Comparison of ENCODE assay signal across 18 mouse cellular contexts in the genomic region with DNA sequence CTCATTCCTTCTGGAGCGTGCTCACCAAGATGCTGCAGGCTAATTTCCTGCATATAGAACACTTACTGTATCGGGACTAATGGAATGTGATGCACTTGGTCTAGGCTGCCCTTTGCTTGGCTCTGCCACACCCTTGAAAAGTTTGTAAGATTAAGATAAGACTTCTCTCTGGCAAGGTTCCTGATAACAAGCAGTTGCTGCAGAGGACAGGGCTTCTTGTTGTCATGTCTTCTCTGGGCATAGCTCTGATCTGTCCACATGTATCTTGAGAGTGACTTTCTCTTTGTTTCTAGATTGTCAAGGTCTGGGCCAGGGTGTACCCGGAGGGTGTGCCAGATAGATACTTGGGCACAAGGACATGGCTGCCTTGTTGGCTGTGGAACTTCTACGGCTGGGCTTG.
DNase-seq lines count a peak whose midpoint lies in the region; ATAC-seq and TF ChIP-seq lines count a peak whose summit lies in the region.
"Had no signal": no experiment of that assay in that cellular context is flagged by ENCODE, and none has a peak within 500 bp of the region (broad histone marks: within the 10 kb centered on the region; RNA-seq: fewer than 3 reads in every experiment).

No protein-coding gene starts in this region.

- 86% methylated on average over 4 of the region's 4 CpGs for WGBS in hindbrain, embryonic 10.5 days
- WGBS in hindbrain, postnatal 0 days = 88% methylated on average over 4 of the region's 4 CpGs
- 48% methylated on average over 4 of the region's 4 CpGs for WGBS in liver, embryonic 16.5 days (ENCODE audit: insufficient replicate concordance)

- no peaks in the 10 kb centered on the region for H3K36me3 ChIP-seq in hindbrain, embryonic 10.5 days
- no peaks in the 10 kb centered on the region for H3K36me3 ChIP-seq in hindbrain, postnatal 0 days (ENCODE audit: insufficient read depth, low read length)
- no peaks in the 10 kb centered on the region for H3K36me3 ChIP-seq in liver, embryonic 16.5 days (ENCODE audit: control insufficient read depth, insufficient read depth)
- H3K36me3 ChIP-seq: limb, embryonic 15.5 days; midbrain, embryonic 15.5 days had no signal

- no peak for DNase-seq in hindbrain, embryonic 10.5 days (ENCODE audit: low spot score)
- no peak for DNase-seq in hindbrain, postnatal 0 days (ENCODE audit: low spot score)
- peak; percentile 35 for DNase-seq in ovary, adult 18-20 months (ENCODE audit: low spot score)
- no peak for DNase-seq in ovary, postnatal 14 days (ENCODE audit: low spot score)
- DNase-seq in layer of hippocampus, postnatal 25 days (ENCODE audit: extremely low spot score in 1 of 2, low spot score in 1 of 2) = no peak
- DNase-seq in urinary bladder, postnatal 14 days (ENCODE audit: low spot score) = no peak
- no peak for DNase-seq in thymus, postnatal 4 days
- DNase-seq: adrenal gland, postnatal 36 days; cerebellum, adult 2 months; kidney, adult 2 months; lung, postnatal 36 days; spleen, adult 18-20 months had no signal

- H3K27me3 ChIP-seq in hindbrain, embryonic 10.5 days (ENCODE audit: insufficient read depth, poor library complexity, severe bottlenecking) = peaks cover 52% of the 10 kb centered on the region
- H3K27me3 ChIP-seq in hindbrain, postnatal 0 days (ENCODE audit: insufficient read depth, low read length) = no peaks in the 10 kb centered on the region
- H3K27me3 ChIP-seq in liver, embryonic 16.5 days (ENCODE audit: control insufficient read depth, insufficient read depth, low read depth, low read length) = no peaks in the 10 kb centered on the region
- H3K27me3 ChIP-seq: limb, embryonic 15.5 days; Patski had no signal

- H3K9me3 ChIP-seq in hindbrain, embryonic 10.5 days = no peaks in the 10 kb centered on the region
- no peaks in the 10 kb centered on the region for H3K9me3 ChIP-seq in hindbrain, postnatal 0 days (ENCODE audit: low read length)
- no peaks in the 10 kb centered on the region for H3K9me3 ChIP-seq in liver, embryonic 16.5 days (replicated peaks; ENCODE audit: control insufficient read depth, low read length)
- H3K9me3 ChIP-seq: limb, embryonic 15.5 days; midbrain, embryonic 15.5 days had no signal

- no peak overlapping the region for H3K4me2 ChIP-seq in hindbrain, postnatal 0 days (ENCODE audit: low read depth, low read length)
- H3K4me2 ChIP-seq in liver, embryonic 16.5 days (ENCODE audit: low read depth, low read length) = no peak overlapping the region
- H3K4me2 ChIP-seq: hindbrain, embryonic 14.5 days; limb, embryonic 15.5 days; midbrain, embryonic 15.5 days had no signal

- H3K9ac ChIP-seq in hindbrain, postnatal 0 days (replicated peaks; ENCODE audit: low read length) = no peak overlapping the region
- H3K9ac ChIP-seq in liver, embryonic 16.5 days (ENCODE audit: low read depth, low read length) = no peak overlapping the region
- H3K9ac ChIP-seq: hindbrain, embryonic 14.5 days; limb, embryonic 15.5 days; midbrain, embryonic 15.5 days had no signal

- ATAC-seq in hindbrain, postnatal 0 days = no peak
- peak; percentile 51 for ATAC-seq in liver, embryonic 16.5 days (ENCODE audit: low read depth)
- ATAC-seq: activated CD4-positive, CD25-positive, alpha-beta regulatory T cell, adult 4 months; midbrain, embryonic 15.5 days; Patski had no signal

- H3K4me3 ChIP-seq in hindbrain, embryonic 10.5 days = no peak overlapping the region
- H3K4me3 ChIP-seq in hindbrain, postnatal 0 days (ENCODE audit: low read length) = no peak overlapping the region
- no peak overlapping the region for H3K4me3 ChIP-seq in liver, embryonic 16.5 days (ENCODE audit: low read depth, low read length)
- H3K4me3 ChIP-seq: limb, embryonic 15.5 days; midbrain, embryonic 15.5 days had no signal

- TF ChIP-seq CTCF in hindbrain, postnatal 0 days (IDR thresholded peaks at IDR 0.05; ENCODE audit: low read depth) = no peak

- peak overlapping the region; percentile 5; the same call in 1 of the 2 replicates for H3K27ac ChIP-seq in hindbrain, embryonic 10.5 days
- H3K27ac ChIP-seq in hindbrain, postnatal 0 days = no peak overlapping the region
- no peak overlapping the region for H3K27ac ChIP-seq in liver, embryonic 16.5 days (ENCODE audit: low read length)
- H3K27ac ChIP-seq: limb, embryonic 15.5 days; midbrain, embryonic 15.5 days had no signal

- H3K4me1 ChIP-seq in hindbrain, embryonic 10.5 days (replicated peaks) = peaks cover 24% of the 10 kb centered on the region
- H3K4me1 ChIP-seq in hindbrain, postnatal 0 days (ENCODE audit: insufficient read depth, low read length) = no peaks in the 10 kb centered on the region; the same call in 1 of the 2 replicates
- H3K4me1 ChIP-seq in liver, embryonic 16.5 days (ENCODE audit: control insufficient read depth, low read depth, low read length) = no peaks in the 10 kb centered on the region
